Mouse (Mus musculus) MEL (cell line): ENCODE data around the gene Olfr692. TPM values are rescaled to one million over a fixed set of nuclear protein-coding genes. Genes with fewer than 3 reads are reported as not detected.
"Not testable (repeated sequence)": the region's sequence is repeated elsewhere in the genome, so short reads cannot be mapped to it uniquely, and the experiment has no call there.

Source experiments
- DNase-seq: peaks from one replicate; pipeline ENCODE4 v3.0.0; 2011; ENCODE audit warnings: low read depth, low spot score
- H3K27ac ChIP-seq: 2 replicates; pipeline ENCODE4 v1.5.1; 2012; ENCODE audit warnings: low read depth, mild to moderate bottlenecking, control low read depth, low read length, moderate library complexity; ENCODE audit not compliant: control insufficient read depth
- H3K27me3 ChIP-seq, 2 experiments: fragments of 150-350 bp in 1 of 2; sonication (generic) in 1 of 2; 2 replicates each; pipeline ENCODE4 v1.6.1; 2012; ENCODE audit warnings: low read length in 2 of 2, mild to moderate bottlenecking in 2 of 2, improper control_type of control experiment in 1 of 2, moderate library complexity in 1 of 2; ENCODE audit not compliant: insufficient read depth in 2 of 2, control insufficient read depth in 1 of 2
- H3K36me3 ChIP-seq, 2 experiments: 2 replicates each; pipeline ENCODE4 v1.6.1; 2012 to 2014; ENCODE audit warnings: low read length in 2 of 2, improper control_type of control experiment in 1 of 2, inconsistent platforms in 1 of 2, mild to moderate bottlenecking in 1 of 2; ENCODE audit not compliant: insufficient read depth in 2 of 2, control insufficient read depth in 1 of 2
- H3K4me1 ChIP-seq, 2 experiments: fragments of 150-350 bp in 1 of 2; sonication (generic) in 1 of 2; 2 replicates each; pipeline ENCODE4 v1.6.1; 2012; ENCODE audit warnings: low read length in 2 of 2, improper control_type of control experiment in 1 of 2, mild to moderate bottlenecking in 1 of 2; ENCODE audit not compliant: insufficient read depth in 2 of 2, control insufficient read depth in 1 of 2
- H3K4me3 ChIP-seq, 2 experiments: fragments of 150-350 bp in 1 of 2; sonication (generic) in 1 of 2; 2 replicates each; pipeline ENCODE4 v1.5.1; 2012; ENCODE audit warnings: low read depth in 2 of 2, low read length in 2 of 2, mild to moderate bottlenecking in 2 of 2, moderate library complexity in 2 of 2, control low read depth in 1 of 2, improper control_type of control experiment in 1 of 2; ENCODE audit not compliant: control insufficient read depth in 1 of 2, insufficient read depth in 1 of 2
- H3K79me2 ChIP-seq: 2 replicates; pipeline ENCODE4 v1.6.1; 2012; ENCODE audit warnings: mild to moderate bottlenecking, low read length, moderate library complexity; ENCODE audit not compliant: control insufficient read depth, poor library complexity, insufficient read depth
- H3K9ac ChIP-seq: 2 replicates; pipeline ENCODE4 v1.6.1; 2012; ENCODE audit warnings: low read depth, mild to moderate bottlenecking, control low read depth, low read length, moderate library complexity; ENCODE audit not compliant: control insufficient read depth, poor library complexity, severe bottlenecking
- H3K9me3 ChIP-seq: fragments of 150-350 bp; sonication (generic); replicated peaks from 2 replicates; pipeline ENCODE4 v1.6.1; 2012; ENCODE audit warnings: mild to moderate bottlenecking, low read length, improper control_type of control experiment, moderate library complexity; ENCODE audit not compliant: insufficient read depth
- E2F4 ChIP-seq: IDR thresholded peaks from 2 replicates; pipeline ENCODE4 v1.6.1; 2011; ENCODE audit warnings: low read depth, low read length, improper control_type of control experiment, borderline replicate concordance
- ELF1 ChIP-seq: IDR thresholded peaks from 2 replicates; pipeline ENCODE4 v1.6.1; 2014; ENCODE audit warnings: low read depth, mild to moderate bottlenecking, inconsistent platforms, low read length, improper control_type of control experiment, moderate library complexity
- EP300 ChIP-seq, 2 experiments: IDR thresholded peaks; 2 replicates each; pipeline ENCODE4 v1.6.1; 2011; ENCODE audit warnings: improper control_type of control experiment in 2 of 2, low read length in 2 of 2, low read depth in 1 of 2, mild to moderate bottlenecking in 1 of 2
- ETS1 ChIP-seq: IDR thresholded peaks from 2 replicates; pipeline ENCODE4 v1.6.1; 2012; ENCODE audit warnings: low read depth, mild to moderate bottlenecking, inconsistent platforms, low read length, improper control_type of control experiment, moderate library complexity
- JUND ChIP-seq: IDR thresholded peaks from 2 replicates; pipeline ENCODE4 v1.6.1; 2011; ENCODE audit warnings: low read depth, mild to moderate bottlenecking, improper control_type of control experiment, low read length
- MAX ChIP-seq: IDR thresholded peaks from 2 replicates; pipeline ENCODE4 v1.6.1; 2011; ENCODE audit warnings: low read length, improper control_type of control experiment
- MYB ChIP-seq: IDR thresholded peaks from 2 replicates; pipeline ENCODE4 v1.6.1; 2011; ENCODE audit warnings: mild to moderate bottlenecking, low read depth, low read length, improper control_type of control experiment
- NELFE ChIP-seq: IDR thresholded peaks from 2 replicates; pipeline ENCODE4 v1.6.1; 2011; ENCODE audit warnings: low read depth, low read length, improper control_type of control experiment
- RAD21 ChIP-seq: IDR thresholded peaks from 2 replicates; pipeline ENCODE4 v1.6.1; 2011; ENCODE audit warnings: mild to moderate bottlenecking, low read depth, low read length, improper control_type of control experiment
- SIN3A ChIP-seq: IDR thresholded peaks from 2 replicates; pipeline ENCODE4 v1.6.1; 2012; ENCODE audit warnings: low read length, improper control_type of control experiment, inconsistent platforms
- TBP ChIP-seq: IDR thresholded peaks from 2 replicates; pipeline ENCODE4 v1.8.0; 2011; ENCODE audit warnings: low read depth, low read length, improper control_type of control experiment
- TCF12 ChIP-seq: IDR thresholded peaks from 2 replicates; pipeline ENCODE4 v1.6.1; 2014; ENCODE audit warnings: low read depth, mild to moderate bottlenecking, inconsistent platforms, low read length, improper control_type of control experiment, moderate library complexity
- USF1 ChIP-seq: IDR thresholded peaks from 2 replicates; pipeline ENCODE4 v1.6.1; 2014; ENCODE audit warnings: low read depth, mild to moderate bottlenecking, inconsistent platforms, low read length, improper control_type of control experiment, moderate library complexity
- ZKSCAN1 ChIP-seq: IDR thresholded peaks from 2 replicates; pipeline ENCODE4 v1.6.1; 2012; ENCODE audit warnings: low read depth, mild to moderate bottlenecking, inconsistent platforms, low read length, improper control_type of control experiment, moderate library complexity
- ZNF384 ChIP-seq: IDR thresholded peaks from 2 replicates; pipeline ENCODE4 v1.6.1; 2012; ENCODE audit warnings: low read depth, mild to moderate bottlenecking, inconsistent platforms, low read length, improper control_type of control experiment
- polyA plus RNA-seq, 2 experiments: library from polyadenylated mRNA; stranded (reverse) in 1 of 2; unstranded in 1 of 2; fragments of >175 nt in 1 of 2; fragments of >200 nt in 1 of 2; gene quantifications; 2 replicates each; pipeline versions ENCODE4 v1.2.1 to v1.2.4; 2012; ENCODE audit warnings: low replicate concordance in 2 of 2, low read depth in 1 of 2; ENCODE audit not compliant: insufficient read length in 2 of 2, insufficient read depth in 1 of 2, missing spikeins in 1 of 2
- total RNA-seq: library from RNA; depleted of rRNA; stranded (reverse); fragments of 300-350 nt; gene quantifications from 2 replicates; pipeline ENCODE4 v1.2.3, GENCODE M21; 2012

The Olfr692 gene
- total and polyA plus RNA-seq, 3 experiments, result not detected

GRCm38 (mm10) chr7:105342170-105342569, 25.9 kb upstream of the Olfr692 start, which contains the start of gene Olfr691:
Gene Olfr691 (minus strand): TSS chr7:105342270.
- Histone ChIP-seq H3K4me3 (no peak within 1 kb of the TSS), H3K27me3 (no peaks in the 10 kb centered on the region), H3K27ac (no peak within 1 kb of the TSS), H3K9me3 (no peaks in the 10 kb centered on the region), H3K4me1 (no peaks in the 10 kb centered on the region), H3K79me2 (no peaks in the 10 kb centered on the region), H3K36me3 (no peaks in the 10 kb centered on the region), H3K9ac (no peak within 1 kb of the TSS)
- no peak for DNase-seq
- no peak for TF ChIP-seq ZKSCAN1
- TF ChIP-seq EP300 (IDR thresholded peaks at IDR 0.05; ENCODE audit: low read depth in 1 of 2, low read length in 2 of 2), result no peak
- TF ChIP-seq E2F4, result no peak
- TF ChIP-seq RAD21, result no peak
- no peak for TF ChIP-seq MAX
- no peak for TF ChIP-seq SIN3A
- no peak for TF ChIP-seq JUND
- no peak for TF ChIP-seq USF1
- TF ChIP-seq TCF12, result no peak

- H3K9me3 ChIP-seq, result no peaks in the 10 kb centered on the region
- no peaks in the 10 kb centered on the region for H3K27me3 ChIP-seq
Observed at GRCm38 (mm10) chr7:105342752-105343151, 25.3 kb upstream of the Olfr692 start.

GRCm38 (mm10) chr7:105356064-105356463, 12.0 kb upstream of the Olfr692 start:
- H3K79me2 ChIP-seq, H3K27ac ChIP-seq, H3K4me1 ChIP-seq, H3K27me3 ChIP-seq, H3K36me3 ChIP-seq, H3K9ac ChIP-seq, DNase-seq, H3K9me3 ChIP-seq, H3K4me3 ChIP-seq: not testable (repeated sequence)

More at GRCm38 (mm10) chr7:105342752-105343151, 25.3 kb upstream of the Olfr692 start:
- Histone ChIP-seq H3K79me2 (no peaks in the 10 kb centered on the region), H3K4me1 (no peaks in the 10 kb centered on the region), H3K9ac (no peak overlapping the region), H3K27ac (no peak overlapping the region), H3K36me3 (no peaks in the 10 kb centered on the region), H3K4me3 (no peak overlapping the region)
- DNase-seq, result no peak
- TF ChIP-seq ELF1 (no peak), MAX (no peak), TBP (no peak), ETS1 (no peak), MYB (no peak), NELFE (no peak), ZNF384 (no peak)

GRCm38 (mm10) chr7:105356487-105356886, 11.5 kb upstream of the Olfr692 start:
- DNase-seq, H3K9ac ChIP-seq, H3K27me3 ChIP-seq, H3K79me2 ChIP-seq, H3K4me3 ChIP-seq, H3K36me3 ChIP-seq, H3K27ac ChIP-seq, H3K9me3 ChIP-seq, H3K4me1 ChIP-seq: not testable (repeated sequence)
